Mouse (Mus musculus) c-Kit-positive CD71-positive TER-119-negative erythroid progenitor cells, embryonic 14.5 days (primary cell): Measurements from ENCODE around the gene Aldh1l1.
A peak's percentile ranks its signal among the peaks of the same experiment; 100 is the strongest.

Experiments
- DNase-seq: peaks from one replicate; pipeline ENCODE4 v3.0.0-alpha.2; 2013; ENCODE audit warnings: low read depth

Aldh1l1 gene

GRCm38 (mm10) chr6:90486176-90486921 lies at the start of gene Aldh1l1:
TSS of gene Aldh1l1 (plus strand) at chr6:90486427.
- DNase-seq, result no peak

GRCm38 (mm10) chr6:90437041-90437440 lies 49.2 kb upstream of the Aldh1l1 start:
- no peak for DNase-seq

GRCm38 (mm10) chr6:90446883-90447282 lies 39.3 kb upstream of the Aldh1l1 start:
- no peak for DNase-seq

GRCm38 (mm10) chr6:90450179-90450578 lies 36.0 kb upstream of the Aldh1l1 start:
- DNase-seq, result peak; percentile 27

- no peak for DNase-seq
These were observed 35.5 kb upstream of the Aldh1l1 start for GRCm38 (mm10) chr6:90450697-90451096.

GRCm38 (mm10) chr6:90451512-90451911 lies 34.7 kb upstream of the Aldh1l1 start:
- no peak for DNase-seq

- no peak for DNase-seq
These were observed 33.6 kb upstream of the Aldh1l1 start for GRCm38 (mm10) chr6:90452603-90453002.

GRCm38 (mm10) chr6:90453751-90454150 lies 32.5 kb upstream of the Aldh1l1 start:
- no peak for DNase-seq

GRCm38 (mm10) chr6:90457421-90457820 lies 28.8 kb upstream of the Aldh1l1 start:
- no peak for DNase-seq

- DNase-seq, result no peak
These were observed 25.0 kb upstream of the Aldh1l1 start for GRCm38 (mm10) chr6:90461181-90461580.

- DNase-seq, result no peak
These were observed 24.5 kb upstream of the Aldh1l1 start for GRCm38 (mm10) chr6:90461771-90462170.

- DNase-seq, result no peak
These were observed 24.0 kb upstream of the Aldh1l1 start, which contains the start of gene Klf15 for GRCm38 (mm10) chr6:90462181-90462706. TSS of gene Klf15 (plus strand) at chr6:90462576.

- no peak for DNase-seq
These were observed 23.4 kb upstream of the Aldh1l1 start for GRCm38 (mm10) chr6:90462841-90463227.

GRCm38 (mm10) chr6:90463228-90463862 lies 22.9 kb upstream of the Aldh1l1 start:
- DNase-seq, result no peak

- no peak for DNase-seq
These were observed 22.3 kb upstream of the Aldh1l1 start for GRCm38 (mm10) chr6:90463890-90464421.

GRCm38 (mm10) chr6:90465028-90465640 lies 21.1 kb upstream of the Aldh1l1 start:
- no peak for DNase-seq

- no peak for DNase-seq
These were observed 20.1 kb upstream of the Aldh1l1 start for GRCm38 (mm10) chr6:90466079-90466478.

GRCm38 (mm10) chr6:90466847-90467410 lies 19.3 kb upstream of the Aldh1l1 start:
- no peak for DNase-seq

- no peak for DNase-seq
These were observed 18.0 kb upstream of the Aldh1l1 start for GRCm38 (mm10) chr6:90468216-90468615.

- DNase-seq, result no peak
These were observed 17.2 kb upstream of the Aldh1l1 start for GRCm38 (mm10) chr6:90469041-90469440.

GRCm38 (mm10) chr6:90470255-90470654 lies 16.0 kb upstream of the Aldh1l1 start:
- no peak for DNase-seq

GRCm38 (mm10) chr6:90470947-90471541 lies 15.2 kb upstream of the Aldh1l1 start:
- no peak for DNase-seq
